Mouse (Mus musculus): Measurements from ENCODE around the gene Dnm2. TPM values are rescaled to one million over a fixed set of nuclear protein-coding genes. Genes with fewer than 3 reads are reported as not detected.

Dnm2 gene
- polyA plus RNA-seq, 1 experiment from 2014 or later = 72.7 TPM

Small RNAs within 50 kb of the gene (microRNA-seq; reads per million reads assigned to microRNA genes)
- 10.2 reads per million, percentile 22 among the genes with 10 or more reads in this experiment for gene Mir199a-1 (ENCODE audit: borderline number of aligned reads)

Other genes starting within 250 kb of the Dnm2 start
- gene Keap1, start 185.5 kb upstream of the Dnm2 start, polyA plus RNA-seq (2014; fragmentation: Nextera tagmentation; extraction: Ambion mirVana) = 43.8 and 45.1 TPM in 2 replicates
- gene S1pr5, start 176.5 kb upstream of the Dnm2 start, polyA plus RNA-seq (2014; fragmentation: Nextera tagmentation; extraction: Ambion mirVana) = not detected in 2 replicates
- 57.0 and 61.1 TPM in 2 replicates for gene Atg4d, start 159.6 kb upstream of the Dnm2 start, polyA plus RNA-seq (2014; fragmentation: Nextera tagmentation; extraction: Ambion mirVana)
- gene Kri1, start 136.9 kb upstream of the Dnm2 start, polyA plus RNA-seq (2014; fragmentation: Nextera tagmentation; extraction: Ambion mirVana) = 19.3 and 24.2 TPM in 2 replicates
- gene Cdkn2d, start 133.5 kb upstream of the Dnm2 start, polyA plus RNA-seq (2014; fragmentation: Nextera tagmentation; extraction: Ambion mirVana) = 48.0 and 48.2 TPM in 2 replicates
- gene Ap1m2, start 112.6 kb upstream of the Dnm2 start, polyA plus RNA-seq (2014; fragmentation: Nextera tagmentation; extraction: Ambion mirVana) = 1.2 and 1.6 TPM in 2 replicates
- gene Slc44a2, start 104.2 kb upstream of the Dnm2 start, polyA plus RNA-seq (2014; fragmentation: Nextera tagmentation; extraction: Ambion mirVana) = 57.2 and 61.2 TPM in 2 replicates
- gene Ilf3, start 57.0 kb upstream of the Dnm2 start, polyA plus RNA-seq (2014; fragmentation: Nextera tagmentation; extraction: Ambion mirVana) = 141 and 149 TPM in 2 replicates
- 59.2 and 60.2 TPM in 2 replicates for gene Qtrt1, start 13.1 kb upstream of the Dnm2 start, polyA plus RNA-seq (2014; fragmentation: Nextera tagmentation; extraction: Ambion mirVana)
- 68.6 and 70.2 TPM in 2 replicates for gene Tmed1, start 85.3 kb downstream of the Dnm2 start, polyA plus RNA-seq (2014; fragmentation: Nextera tagmentation; extraction: Ambion mirVana)
- 3.7 and 4.3 TPM in 2 replicates for gene AB124611, start 101.3 kb downstream of the Dnm2 start, polyA plus RNA-seq (2014; fragmentation: Nextera tagmentation; extraction: Ambion mirVana)
- gene Carm1, start 122.0 kb downstream of the Dnm2 start, polyA plus RNA-seq (2014; fragmentation: Nextera tagmentation; extraction: Ambion mirVana) = 54.9 TPM in 2 replicates
- 35.2 and 41.5 TPM in 2 replicates for gene Timm29, start 167.8 kb downstream of the Dnm2 start, polyA plus RNA-seq (2014; fragmentation: Nextera tagmentation; extraction: Ambion mirVana)
- 15.5 and 16.5 TPM in 2 replicates for gene Yipf2, start 167.9 kb downstream of the Dnm2 start, polyA plus RNA-seq (2014; fragmentation: Nextera tagmentation; extraction: Ambion mirVana)
- gene Smarca4, start 191.3 kb downstream of the Dnm2 start, polyA plus RNA-seq (2014; fragmentation: Nextera tagmentation; extraction: Ambion mirVana) = 86.1 and 86.6 TPM in 2 replicates

All from liver, embryonic 11.5 days (tissue).